Mouse (Mus musculus): ENCODE data around the gene Pde6h. TPM values are rescaled to one million over a fixed set of nuclear protein-coding genes. Genes with fewer than 3 reads are reported as not detected.

Pde6h gene
- polyA plus RNA-seq, 1 experiment: 23.6 TPM

- no peak for DNase-seq (ENCODE audit: low read depth)
These were observed 58.9 kb downstream of the Pde6h start for GRCm38 (mm10) chr6:136982581-136982980.

DNA sequence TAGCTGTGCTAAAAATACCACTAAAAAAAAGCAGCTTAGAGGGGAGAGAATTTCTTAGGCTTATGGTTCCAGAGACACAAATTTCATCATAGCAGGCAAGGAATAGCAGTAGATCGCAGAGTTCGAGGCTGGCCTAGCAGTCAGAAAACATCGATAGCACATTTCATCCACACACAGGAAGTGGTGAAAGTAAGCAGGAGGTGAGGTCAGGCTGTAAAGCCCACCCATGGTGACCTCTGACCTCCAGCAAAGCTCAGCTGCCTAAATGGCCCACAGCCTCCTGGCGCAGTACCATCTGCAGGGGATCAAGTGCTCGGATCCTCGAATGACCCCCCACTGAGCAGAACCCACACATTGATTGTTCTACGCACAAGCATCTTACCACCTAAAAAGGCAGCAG is 59.6 kb downstream of the Pde6h start:
- no peak for DNase-seq (ENCODE audit: low read depth)

- no peak for DNase-seq (ENCODE audit: low read depth)
These were observed 62.4 kb downstream of the Pde6h start for GRCm38 (mm10) chr6:136986019-136986418.

DNA sequence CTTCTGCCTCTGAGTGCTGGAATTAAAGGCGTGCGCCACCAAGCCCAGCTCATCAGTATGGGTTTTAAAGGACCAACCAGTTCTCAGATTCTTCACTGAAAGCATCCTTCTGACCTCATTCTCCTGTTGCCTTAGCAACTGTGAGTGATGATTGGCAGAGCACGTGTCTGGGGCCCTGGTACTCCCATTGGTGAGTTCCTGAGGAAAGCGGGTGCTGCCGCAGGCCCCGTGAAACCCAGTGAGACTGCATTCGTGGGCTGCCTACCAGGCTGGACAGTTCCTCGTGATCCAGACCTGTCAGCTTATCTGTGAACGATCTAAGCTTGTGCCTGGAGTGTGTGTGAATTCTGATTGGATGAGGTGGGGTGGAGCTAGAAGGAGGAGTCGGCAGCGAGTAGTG is 63.1 kb downstream of the Pde6h start:
- DNase-seq (ENCODE audit: low read depth): no peak

DNA sequence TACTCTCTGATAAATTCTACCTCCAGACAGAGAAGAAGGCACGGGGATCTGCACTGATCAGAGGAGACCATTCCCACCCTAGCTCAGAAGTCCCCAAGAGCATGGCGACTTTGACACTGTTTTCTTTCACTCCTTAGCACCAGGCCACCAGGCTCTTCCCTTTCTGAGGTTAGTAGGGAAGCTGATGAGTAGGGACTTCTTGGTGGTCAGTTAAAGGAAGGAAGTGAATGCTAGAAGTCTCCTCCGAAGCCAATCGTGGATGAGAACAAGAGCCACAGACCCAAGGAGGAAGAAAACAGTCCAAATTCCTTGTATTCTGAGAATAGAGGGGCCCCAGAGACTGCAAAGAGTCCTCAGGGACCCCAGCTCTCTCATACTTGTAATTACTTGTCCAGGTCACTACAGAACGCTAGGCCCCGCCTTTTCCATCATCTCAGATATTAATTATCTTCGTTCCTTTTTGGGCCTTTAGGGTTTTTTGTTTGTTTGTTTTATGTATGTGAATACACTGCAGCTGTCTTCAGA is 65.0 kb downstream of the Pde6h start:
- DNase-seq (ENCODE audit: low read depth): no peak

DNA sequence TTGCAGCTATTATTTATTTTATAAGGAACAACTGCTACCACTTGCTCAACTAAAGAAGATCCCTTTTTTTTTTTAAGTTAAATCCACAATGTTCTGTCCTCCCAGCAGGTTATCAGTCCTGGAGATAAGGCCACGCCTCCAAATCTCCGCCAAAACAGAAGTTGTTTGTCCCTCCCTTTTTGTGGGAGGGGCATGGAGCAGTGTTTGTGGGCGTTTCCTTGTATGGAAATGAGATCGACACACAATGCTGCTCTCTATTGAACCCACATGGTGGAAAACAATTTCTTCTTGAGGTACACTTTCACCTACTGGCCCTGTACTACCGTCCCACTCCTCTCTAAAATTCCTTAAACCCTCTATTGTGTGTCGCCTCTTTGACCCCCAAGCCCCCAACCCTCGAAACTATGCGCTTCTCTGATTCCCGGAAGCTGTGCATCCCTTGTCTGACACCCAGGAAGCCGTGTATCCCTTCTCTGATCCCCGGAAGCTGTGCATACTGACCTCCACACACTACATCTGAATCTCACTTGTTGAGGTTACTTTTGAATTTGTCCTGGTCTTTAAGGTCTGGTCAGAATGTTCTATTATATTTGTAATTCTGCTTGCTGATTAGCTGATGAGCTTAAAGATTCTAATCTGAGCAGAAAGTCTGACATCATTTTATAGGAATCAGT is 66.3 kb downstream of the Pde6h start:
- DNase-seq (ENCODE audit: low read depth): no peak

- DNase-seq (ENCODE audit: low read depth): no peak
These were observed 66.9 kb downstream of the Pde6h start for GRCm38 (mm10) chr6:136990557-136990956.

DNA sequence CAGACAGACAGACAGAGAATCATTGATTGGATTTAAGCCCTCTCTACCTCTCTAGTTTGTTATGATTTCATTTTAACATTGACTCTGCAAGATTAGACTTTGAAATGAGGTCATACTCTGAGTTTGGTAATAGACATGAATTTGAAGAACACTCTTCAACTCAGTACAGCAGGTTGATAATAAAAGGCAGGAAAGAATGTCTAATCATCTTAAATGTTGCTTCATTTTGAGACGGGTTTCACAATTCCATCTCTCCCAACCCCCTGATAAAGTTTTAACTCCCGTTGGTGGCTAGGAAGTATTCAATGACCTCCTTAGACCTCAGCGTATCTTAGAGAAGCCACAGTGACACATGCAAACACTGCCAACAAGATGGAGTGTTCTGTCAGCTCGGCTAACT is 69.9 kb downstream of the Pde6h start:
- no peak for DNase-seq (ENCODE audit: low read depth)

DNA sequence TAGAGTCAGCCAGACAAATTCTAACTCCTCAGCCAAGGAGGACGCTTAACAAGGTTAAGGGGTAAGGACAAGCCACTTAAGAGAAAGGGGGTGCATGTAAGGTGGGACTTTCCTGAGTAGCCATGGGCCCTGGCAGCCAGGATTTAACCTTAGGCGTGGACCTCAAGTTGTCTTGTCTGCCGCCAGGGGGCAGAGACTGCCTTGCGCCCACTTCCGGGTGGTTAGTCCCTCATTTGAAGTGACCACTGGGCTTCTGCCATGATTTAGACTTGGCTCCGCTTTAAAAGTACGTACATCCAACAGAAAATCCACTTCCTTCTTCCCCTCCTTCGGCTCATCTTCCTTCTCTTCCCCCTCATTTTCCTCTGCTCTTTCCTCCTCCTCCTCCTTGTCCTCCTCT is 71.9 kb downstream of the Pde6h start:
- no peak for DNase-seq (ENCODE audit: low read depth)

DNA sequence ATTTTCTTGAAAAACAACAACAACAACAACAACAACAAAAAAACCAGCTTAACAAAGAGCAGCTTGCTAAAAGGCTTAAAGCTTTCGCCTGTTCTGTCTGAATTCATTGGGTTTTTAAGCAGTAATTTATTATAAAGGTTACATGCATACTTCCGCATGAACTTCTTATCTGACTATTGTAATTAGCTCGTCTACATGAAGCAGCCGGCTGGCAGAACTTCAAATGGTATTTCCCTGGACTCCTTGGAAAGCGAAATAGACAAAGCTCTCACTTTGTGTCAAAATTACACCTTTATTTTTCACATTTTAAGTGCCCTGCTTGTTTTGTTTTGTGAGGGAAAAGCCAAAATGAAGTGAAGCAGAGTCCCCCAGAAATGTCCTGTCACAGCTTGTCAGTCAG is 72.7 kb downstream of the Pde6h start:
- DNase-seq (ENCODE audit: low read depth): no peak

- no peak for DNase-seq (ENCODE audit: low read depth)
These were observed 74.5 kb downstream of the Pde6h start for GRCm38 (mm10) chr6:136998181-136998580.

GRCm38 (mm10) chr6:136999009-136999408 is 75.4 kb downstream of the Pde6h start:
- DNase-seq (ENCODE audit: low read depth): no peak

GRCm38 (mm10) chr6:136999707-137000446 is 76.2 kb downstream of the Pde6h start:
- no peak for DNase-seq (ENCODE audit: low read depth)

DNA sequence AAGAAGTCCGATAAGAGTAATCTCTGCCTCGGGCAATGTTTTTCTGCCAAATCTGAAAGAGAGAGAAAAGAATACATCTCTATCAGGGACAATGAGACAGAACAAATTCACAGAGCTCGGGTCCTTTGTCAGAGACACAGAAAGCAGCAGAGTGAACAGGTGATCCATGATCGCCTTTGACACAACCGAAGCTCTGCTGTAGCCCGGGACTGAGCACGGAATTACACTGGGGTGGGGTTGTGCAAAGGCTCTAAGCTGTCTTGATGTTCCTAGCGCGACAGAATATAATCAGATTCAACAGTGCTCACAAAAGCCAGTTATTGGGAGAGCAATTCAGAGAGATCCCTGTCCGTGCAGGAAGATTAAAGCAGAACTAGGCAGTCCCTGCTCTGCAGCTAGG is 77.1 kb downstream of the Pde6h start:
- DNase-seq (ENCODE audit: low read depth): no peak

GRCm38 (mm10) chr6:137001267-137002168 is 77.9 kb downstream of the Pde6h start:
- no peak for DNase-seq (ENCODE audit: low read depth)

DNA sequence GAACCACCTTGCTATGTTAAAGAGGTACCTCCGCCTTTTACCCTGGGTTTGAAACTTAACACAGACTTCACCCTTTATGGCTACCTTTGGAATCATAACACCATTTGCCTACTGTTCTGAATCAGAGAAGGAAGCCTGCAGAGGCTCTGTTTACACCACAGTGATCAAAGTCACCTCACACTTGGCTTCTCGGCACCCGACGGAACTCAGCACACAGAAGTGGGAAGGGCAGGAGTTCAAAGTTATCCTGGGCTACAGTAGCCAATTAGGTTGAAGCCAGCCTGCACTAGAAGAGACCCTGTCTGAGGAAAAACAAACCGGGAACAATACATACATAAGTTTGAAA is 78.5 kb downstream of the Pde6h start:
- no peak for DNase-seq (ENCODE audit: low read depth)

DNA sequence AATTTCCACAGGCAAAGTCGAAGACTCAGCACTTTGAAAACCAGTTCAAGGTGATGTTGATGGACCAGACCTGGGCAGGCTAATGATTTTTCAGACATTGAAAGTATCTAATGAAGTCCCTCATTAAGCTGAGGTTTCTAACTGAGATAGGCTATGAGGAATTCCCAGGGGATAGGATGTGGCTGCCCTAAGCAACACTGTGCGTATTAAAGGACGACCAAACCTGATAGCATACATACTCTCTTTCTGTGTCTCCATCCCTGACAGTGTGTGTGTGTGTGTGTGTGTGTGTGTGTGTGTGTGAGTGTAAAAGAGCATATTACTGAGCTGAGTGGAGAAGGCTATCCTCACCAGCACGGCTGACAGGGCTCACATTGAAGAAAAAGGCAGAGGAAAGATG is 80.7 kb downstream of the Pde6h start:
- DNase-seq (ENCODE audit: low read depth): no peak

DNA sequence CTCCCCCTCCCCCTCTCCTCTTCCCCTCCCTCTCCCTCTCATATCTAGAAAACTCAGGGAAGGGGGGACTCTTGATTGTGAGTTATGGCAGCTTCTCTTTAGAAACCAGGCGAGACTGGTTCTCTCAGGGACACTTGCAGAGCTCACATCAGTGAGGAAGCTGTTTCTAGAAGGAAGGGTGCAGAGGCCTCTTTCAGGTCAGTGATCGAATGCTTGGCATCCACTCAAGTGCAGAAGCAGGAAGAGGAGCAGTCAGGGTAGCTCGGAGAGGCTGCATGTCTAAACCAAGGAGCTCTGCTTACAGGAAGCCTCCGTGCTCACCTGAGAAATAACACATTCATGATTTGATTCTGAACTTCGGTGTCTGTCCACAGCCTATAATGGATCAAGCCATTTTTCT is 87.6 kb downstream of the Pde6h start:
- DNase-seq (ENCODE audit: low read depth): no peak

DNA sequence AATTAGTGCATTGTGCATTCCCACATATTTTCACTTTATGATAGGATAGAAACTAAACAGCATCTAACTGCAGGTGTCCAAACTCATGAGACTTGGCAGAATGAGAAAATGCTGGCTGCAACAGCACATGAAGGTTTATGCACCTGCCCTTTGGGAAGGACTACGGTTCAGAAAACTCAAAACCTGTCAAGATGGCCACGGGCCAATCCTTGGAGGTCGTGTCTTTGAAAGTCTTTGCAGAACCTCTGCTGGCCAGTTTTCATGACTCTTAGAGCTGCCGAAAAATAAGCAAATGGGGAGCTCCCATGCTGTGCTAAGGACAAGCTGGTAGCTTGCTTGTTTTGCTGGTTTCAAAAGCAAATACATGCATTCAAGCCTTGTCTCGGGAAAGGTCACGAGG is 90.7 kb downstream of the Pde6h start:
- DNase-seq (ENCODE audit: low read depth): no peak

- DNase-seq (ENCODE audit: low read depth): no peak
These were observed 93.8 kb downstream of the Pde6h start for GRCm38 (mm10) chr6:137017216-137017973.

Data from gonadal fat pad, adult 2 months (tissue).